ENCODE assay signal across 22 mouse cellular contexts in the genomic region with DNA sequence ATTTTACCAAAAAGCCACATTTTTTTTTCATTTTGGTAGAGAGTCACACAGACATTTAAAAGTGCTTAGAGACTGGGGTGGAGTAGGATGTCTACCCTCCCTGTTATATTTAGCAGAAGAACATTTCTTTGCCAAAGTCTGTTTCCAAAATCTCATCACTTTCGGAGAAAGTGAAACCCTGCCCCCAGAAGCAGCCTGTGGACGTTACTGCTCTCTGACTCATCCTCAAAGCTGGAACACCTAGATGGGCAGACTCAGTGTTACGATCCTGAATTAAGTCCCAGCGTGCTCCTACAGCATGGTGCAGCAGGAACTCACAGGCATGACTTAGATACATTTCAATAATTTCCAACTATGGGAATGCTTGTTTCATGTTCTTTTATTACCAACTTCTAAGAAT.
DNase-seq lines count a peak whose midpoint lies in the region; ATAC-seq and TF ChIP-seq lines count a peak whose summit lies in the region.
"Had no signal": no experiment of that assay in that cellular context is flagged by ENCODE, and none has a peak within 500 bp of the region (broad histone marks: within the 10 kb centered on the region; RNA-seq: fewer than 3 reads in every experiment).

No protein-coding gene starts in this region.

- no peaks in the 10 kb centered on the region for H3K9me3 ChIP-seq in intestine, embryonic 16.5 days (ENCODE audit: control insufficient read depth, low read length)
- H3K9me3 ChIP-seq: heart, embryonic 15.5 days; hindbrain, embryonic 13.5 days; limb, embryonic 13.5 days; midbrain, embryonic 13.5 days; stomach, embryonic 15.5 days had no signal

- intact Hi-C loops in left cerebral cortex, adult 2 months (cut with DNase I): loop anchor here (5.0 kb wide), 4 partner anchors 70 to 275 kb away; no protein-coding TSS in a partner anchor

- H3K27ac ChIP-seq in left cerebral cortex, adult 2 months: peak overlapping the region; percentile 71
- no peak overlapping the region for H3K27ac ChIP-seq in intestine, embryonic 16.5 days (ENCODE audit: low read length)
- H3K27ac ChIP-seq: heart, embryonic 15.5 days; hindbrain, embryonic 13.5 days; kidney, postnatal 0 days; limb, embryonic 13.5 days; liver, embryonic 14.5 days; midbrain, embryonic 13.5 days; stomach, embryonic 15.5 days had no signal

- no peaks in the 10 kb centered on the region for H3K4me1 ChIP-seq in intestine, embryonic 16.5 days (ENCODE audit: control insufficient read depth, insufficient read depth, low read length)
- H3K4me1 ChIP-seq: heart, embryonic 15.5 days; limb, embryonic 13.5 days; stomach, embryonic 15.5 days had no signal

- TF ChIP-seq CTCF in left cerebral cortex, adult 2 months (IDR thresholded peaks at IDR 0.05): no peak

- H3K4me3 ChIP-seq in left cerebral cortex, adult 2 months: no peak overlapping the region
- no peak overlapping the region for H3K4me3 ChIP-seq in intestine, embryonic 16.5 days (ENCODE audit: low read length)
- H3K4me3 ChIP-seq: heart, embryonic 15.5 days; hindbrain, embryonic 13.5 days; limb, embryonic 13.5 days; midbrain, embryonic 13.5 days; stomach, embryonic 15.5 days had no signal

- 76% methylated on average over 4 of the region's 4 CpGs for WGBS in intestine, embryonic 16.5 days

- no peak overlapping the region for H3K4me2 ChIP-seq in intestine, embryonic 16.5 days (ENCODE audit: low read depth, low read length)
- H3K4me2 ChIP-seq: heart, embryonic 15.5 days; hindbrain, embryonic 13.5 days; limb, embryonic 13.5 days; lung, embryonic 14.5 days; midbrain, embryonic 13.5 days; stomach, embryonic 15.5 days had no signal

- DNase-seq in layer of hippocampus, adult 9-11 months: peak; percentile 26
- DNase-seq in layer of hippocampus, adult 18-20 months (ENCODE audit: low spot score in 2 of 2): no peak
- DNase-seq in 3T3-L1 (ENCODE audit: low read depth, low spot score): peak; percentile 13
- DNase-seq in left cerebral cortex, adult 2 months (ENCODE audit: extremely low spot score in 1 of 2, low spot score in 2 of 2): peak; percentile 31 to 53
- peak; percentile 53 for DNase-seq in right cerebral cortex, postnatal 25 days
- no peak for DNase-seq in kidney, adult 9 months
- DNase-seq: adrenal gland, postnatal 25 days; cerebellum, adult 9-10 months; gastrocnemius, postnatal 36 days; heart, postnatal 36 days; kidney, adult 18-20 months; lung, embryonic 14.5 days; thymus, adult 2 months; thymus, postnatal 4 days had no signal

- no peak overlapping the region for H3K9ac ChIP-seq in intestine, embryonic 16.5 days (ENCODE audit: low read depth, low read length)
- H3K9ac ChIP-seq: heart, embryonic 15.5 days; hindbrain, embryonic 13.5 days; limb, embryonic 13.5 days; liver, embryonic 14.5 days; lung, embryonic 14.5 days; midbrain, embryonic 13.5 days; stomach, embryonic 15.5 days had no signal

- no peak for ATAC-seq in intestine, embryonic 16.5 days
- ATAC-seq: midbrain, embryonic 13.5 days had no signal

- H3K27me3 ChIP-seq in intestine, embryonic 16.5 days (replicated peaks; ENCODE audit: control insufficient read depth, insufficient read depth, low read length): no peaks in the 10 kb centered on the region
- H3K27me3 ChIP-seq: heart, embryonic 15.5 days; hindbrain, embryonic 13.5 days; midbrain, embryonic 13.5 days; stomach, embryonic 15.5 days had no signal

- H3K36me3 ChIP-seq in intestine, embryonic 16.5 days (ENCODE audit: control insufficient read depth, insufficient read depth, low read length): no peaks in the 10 kb centered on the region
- H3K36me3 ChIP-seq: heart, embryonic 15.5 days; hindbrain, embryonic 13.5 days; limb, embryonic 13.5 days; midbrain, embryonic 13.5 days; stomach, embryonic 15.5 days had no signal

Comparison
In these comparisons a context has a peak if more than half of its experiments do, and no peak if none do; other contexts are left out.
1. DNase-seq: peak in layer of hippocampus, adult 9-11 months (single experiment), 3T3-L1 (single experiment), left cerebral cortex, adult 2 months (2 of 2) and right cerebral cortex, postnatal 25 days (single experiment); none in layer of hippocampus, adult 18-20 months (0 of 2) and kidney, adult 9 months (single experiment).